Comparison of ENCODE assay signal across 29 mouse cellular contexts in genomic region chr12:32088566-32088965, GRCm38 (mm10). TPM values are rescaled to one million over a fixed set of nuclear protein-coding genes. Genes with fewer than 3 reads are reported as not detected.
DNase-seq lines count a peak whose midpoint lies in the region; ATAC-seq and TF ChIP-seq lines count a peak whose summit lies in the region.
"Had no signal": no experiment of that assay in that cellular context is flagged by ENCODE, and none has a peak within 500 bp of the region (broad histone marks: within the 10 kb centered on the region; RNA-seq: fewer than 3 reads in every experiment).

No protein-coding gene starts in this region.

- no peak overlapping the region for H3K4me3 ChIP-seq in forebrain, embryonic 16.5 days (replicated peaks; ENCODE audit: low read length)
- H3K4me3 ChIP-seq in forebrain, embryonic 13.5 days = no peak overlapping the region
- peak overlapping the region; percentile 28 for H3K4me3 ChIP-seq in megakaryocyte, embryonic 14.5 days (replicated peaks)
- no peak overlapping the region for H3K4me3 ChIP-seq in myocyte
- no peak overlapping the region for H3K4me3 ChIP-seq in left cerebral cortex, adult 2 months
- H3K4me3 ChIP-seq: embryonic facial prominence, embryonic 12.5 days; erythroblast, embryonic 14.5 days; forebrain, embryonic 12.5 days; heart, adult 2 months; heart, embryonic 13.5 days; hindbrain, embryonic 12.5 days; midbrain, embryonic 15.5 days; neural tube, embryonic 13.5 days had no signal

- 73% methylated on average over 3 of the region's 3 CpGs for WGBS in forebrain, embryonic 16.5 days
- 82% methylated on average over 3 of the region's 3 CpGs for WGBS in forebrain, embryonic 13.5 days

- H3K36me3 ChIP-seq in forebrain, embryonic 16.5 days (ENCODE audit: control insufficient read depth, insufficient read depth) = no peaks in the 10 kb centered on the region
- H3K36me3 ChIP-seq in forebrain, embryonic 13.5 days (ENCODE audit: poor library complexity, severe bottlenecking) = no peaks in the 10 kb centered on the region
- peaks cover 53% of the 10 kb centered on the region for H3K36me3 ChIP-seq in megakaryocyte, embryonic 14.5 days (replicated peaks; ENCODE audit: low read length)
- no peaks in the 10 kb centered on the region for H3K36me3 ChIP-seq in myocyte (ENCODE audit: control insufficient read depth, insufficient read depth)
- H3K36me3 ChIP-seq: embryonic facial prominence, embryonic 12.5 days; forebrain, embryonic 12.5 days; heart, embryonic 13.5 days; hindbrain, embryonic 12.5 days; midbrain, embryonic 15.5 days; neural tube, embryonic 13.5 days had no signal

- H3K27ac ChIP-seq in forebrain, embryonic 16.5 days (ENCODE audit: low read length) = no peak overlapping the region
- no peak overlapping the region for H3K27ac ChIP-seq in forebrain, embryonic 13.5 days
- no peak overlapping the region for H3K27ac ChIP-seq in left cerebral cortex, adult 2 months
- H3K27ac ChIP-seq: embryonic facial prominence, embryonic 12.5 days; forebrain, embryonic 12.5 days; heart, adult 2 months; heart, embryonic 13.5 days; hindbrain, embryonic 12.5 days; midbrain, embryonic 15.5 days; neural tube, embryonic 13.5 days had no signal

- no peak overlapping the region for H3K4me2 ChIP-seq in forebrain, embryonic 16.5 days (ENCODE audit: low read length)
- no peak overlapping the region for H3K4me2 ChIP-seq in forebrain, embryonic 13.5 days
- no peak overlapping the region for H3K4me2 ChIP-seq in myocyte (ENCODE audit: low read depth)
- H3K4me2 ChIP-seq: embryonic facial prominence, embryonic 12.5 days; forebrain, embryonic 12.5 days; heart, embryonic 13.5 days; hindbrain, embryonic 12.5 days; midbrain, embryonic 15.5 days; neural tube, embryonic 13.5 days had no signal

- H3K9ac ChIP-seq in forebrain, embryonic 16.5 days (replicated peaks; ENCODE audit: low read depth, low read length) = no peak overlapping the region
- no peak overlapping the region for H3K9ac ChIP-seq in forebrain, embryonic 13.5 days
- H3K9ac ChIP-seq: embryonic facial prominence, embryonic 12.5 days; forebrain, embryonic 12.5 days; heart, embryonic 13.5 days; hindbrain, embryonic 12.5 days; midbrain, embryonic 15.5 days; neural tube, embryonic 13.5 days had no signal

- peaks cover 2% of the 10 kb centered on the region for H3K9me3 ChIP-seq in forebrain, embryonic 16.5 days (ENCODE audit: control insufficient read depth, low read length)
- 0 out of 2 replicates have a peak, but pooled peaks cover 6% of the 10 kb centered on the region for H3K9me3 ChIP-seq in forebrain, embryonic 13.5 days (replicated peaks)
- H3K9me3 ChIP-seq in megakaryocyte, embryonic 14.5 days = peaks cover 27% of the 10 kb centered on the region
- H3K9me3 ChIP-seq: midbrain, embryonic 15.5 days; neural tube, embryonic 13.5 days had no signal

- no peak for TF ChIP-seq POLR2A in myocyte (IDR thresholded peaks at IDR 0.05; ENCODE audit: insufficient read length, low read depth)

- ATAC-seq in forebrain, embryonic 16.5 days = peak; percentile 66
- ATAC-seq in forebrain, embryonic 13.5 days = no peak
- no peak for ATAC-seq in megakaryocyte, adult 5-6 weeks (ENCODE audit: poor library complexity, severe bottlenecking)
- ATAC-seq: activated CD4-positive, CD25-positive, alpha-beta regulatory T cell, adult 4 months; intestine, postnatal 0 days; midbrain, embryonic 15.5 days had no signal

- H3ac ChIP-seq in myocyte (ENCODE audit: control insufficient read depth, insufficient read length) = no peak overlapping the region

- DNase-seq in thymus, postnatal 4 days = peak; percentile 29
- DNase-seq in spleen, postnatal 4 days (ENCODE audit: low spot score in 2 of 2) = no peak
- no peak for DNase-seq in left cerebral cortex, adult 2 months (ENCODE audit: extremely low spot score in 1 of 2, low spot score in 2 of 2)
- DNase-seq: adrenal gland, adult 8-10 months; B cell, adult 2 months; cerebellum, adult 11-12 months; gastrocnemius, postnatal 14 days; heart, adult 2 months; heart, postnatal 14 days; kidney, postnatal 4 days; layer of hippocampus, adult 9-11 months; left cerebral cortex, postnatal 4 days; lung, adult 18-20 months; lung, postnatal 14 days; right cerebral cortex, adult 18-20 months had no signal

- no peaks in the 10 kb centered on the region for H3K79me2 ChIP-seq in myocyte (ENCODE audit: control insufficient read depth, insufficient read depth)

- no peaks in the 10 kb centered on the region for H3K4me1 ChIP-seq in forebrain, embryonic 16.5 days (replicated peaks; ENCODE audit: control insufficient read depth, insufficient read depth, low read length)
- no peaks in the 10 kb centered on the region for H3K4me1 ChIP-seq in forebrain, embryonic 13.5 days
- peaks cover 90% of the 10 kb centered on the region for H3K4me1 ChIP-seq in megakaryocyte, embryonic 14.5 days
- H3K4me1 ChIP-seq: embryonic facial prominence, embryonic 12.5 days; forebrain, embryonic 12.5 days; hindbrain, embryonic 12.5 days; midbrain, embryonic 15.5 days; neural tube, embryonic 13.5 days had no signal

- H3K27me3 ChIP-seq in forebrain, embryonic 16.5 days (replicated peaks; ENCODE audit: control insufficient read depth, insufficient read depth, low read length) = no peaks in the 10 kb centered on the region
- H3K27me3 ChIP-seq in forebrain, embryonic 13.5 days = no peaks in the 10 kb centered on the region
- no peaks in the 10 kb centered on the region for H3K27me3 ChIP-seq in megakaryocyte, embryonic 14.5 days (replicated peaks)
- no peaks in the 10 kb centered on the region for H3K27me3 ChIP-seq in myocyte (ENCODE audit: control insufficient read depth, insufficient read depth, insufficient read length)
- H3K27me3 ChIP-seq: embryonic facial prominence, embryonic 12.5 days; forebrain, embryonic 12.5 days; heart, embryonic 13.5 days; hindbrain, embryonic 12.5 days; midbrain, embryonic 15.5 days; neural tube, embryonic 13.5 days had no signal

- intact Hi-C loops in left cerebral cortex, adult 2 months (cut with DNase I) = no loop called here

- no peak for TF ChIP-seq CTCF in left cerebral cortex, adult 2 months (IDR thresholded peaks at IDR 0.05)

TF ChIP-seq in myocyte, 11 proteins besides CTCF, POLR2A, EP300 and RAD21:
- peak in 2 of 3 experiments; percentile 42 to 56 for TF ChIP-seq MYOD1 (IDR thresholded peaks at IDR 0.05; ENCODE audit: control insufficient read depth in 1 of 3, insufficient read length in 2 of 3, low read depth in 2 of 3)
- TF ChIP-seq POLR2AphosphoS2 (IDR thresholded peaks at IDR 0.05; ENCODE audit: insufficient read length, low read depth) = no peak

RNA-seq across cellular contexts. Expression of gene Prkar2b, which starts 27.5 kb away (rescaled TPM):
- polyA plus RNA-seq in forebrain, embryonic 16.5 days (2015; fragmentation: Nextera tagmentation; extraction: Ambion mirVana) = 140 and 150 TPM in 2 replicates
- 65.4 and 70.5 TPM in 2 replicates for polyA plus RNA-seq in forebrain, embryonic 13.5 days (2015; fragmentation: Nextera tagmentation; extraction: Ambion mirVana)
- 110 and 158 TPM in 2 replicates for polyA plus RNA-seq in megakaryocyte, embryonic 14.5 days (2012; ENCODE audit: insufficient read depth, low replicate concordance)
- total RNA-seq in megakaryocyte, adult 5-6 weeks (2015) = 41.4 and 43.6 TPM in 2 replicates
- 36.2 and 45.2 TPM in 2 replicates for total RNA-seq in megakaryocyte, adult 5-6 weeks (2017)
- polyA plus RNA-seq in myocyte (2012; fragmentation: generic; extraction: Trizol) = 16.2 TPM
- total RNA-seq in left cerebral cortex, adult 2 months (2021) = 10 to 100 TPM; 70.7 to 75.9 TPM
